Mouse (Mus musculus) heart, embryonic 11.5 days (tissue): ENCODE measurements at regions not wholly inside any gene's neighbourhood (a gene's known extent, or its start where the extent isn't known, plus 50 kb on each side); places are given as distances from the start of the nearest gene placed in this dataset.

Experiments
- ATAC-seq: fragments of 200-750 bp; cut with Nextera tagmentation; replicated peaks from 2 replicates; pipeline ENCODE4 v1.8.0; 2017; ENCODE audit warnings: moderate library complexity; ENCODE audit not compliant: insufficient number of reproducible peaks, low FRiP score, low TSS enrichment
- H3K27ac ChIP-seq: fragments of 300-500 bp; sonication (generic); 2 replicates; pipeline ENCODE4 v1.5.1; 2014; ENCODE audit warnings: mild to moderate bottlenecking, low read depth, low read length
- H3K27me3 ChIP-seq: fragments of 300-500 bp; sonication (generic); 2 replicates; pipeline ENCODE4 v1.6.1; 2014; ENCODE audit warnings: mild to moderate bottlenecking, low read length, mixed read lengths; ENCODE audit not compliant: control insufficient read depth, insufficient read depth
- H3K36me3 ChIP-seq: fragments of 300-500 bp; sonication (generic); 2 replicates; pipeline ENCODE4 v1.6.1; 2014; ENCODE audit warnings: mild to moderate bottlenecking, low read length, moderate library complexity, mixed read lengths; ENCODE audit not compliant: control insufficient read depth, insufficient read depth
- H3K4me1 ChIP-seq: fragments of 300-500 bp; sonication (generic); 2 replicates; pipeline ENCODE4 v1.6.1; 2014; ENCODE audit warnings: low read length; ENCODE audit not compliant: control insufficient read depth, insufficient read depth
- H3K4me2 ChIP-seq: fragments of 300-500 bp; sonication (generic); 2 replicates; pipeline ENCODE4 v1.6.1; 2014; ENCODE audit warnings: mild to moderate bottlenecking, moderate library complexity
- H3K4me3 ChIP-seq: fragments of 300-500 bp; sonication (generic); 2 replicates; pipeline ENCODE4 v1.5.1; 2014; ENCODE audit warnings: low read depth, low read length
- H3K9ac ChIP-seq: fragments of 300-500 bp; sonication (generic); 2 replicates; pipeline ENCODE4 v1.6.1; 2014; ENCODE audit warnings: mild to moderate bottlenecking, low read depth, low read length, moderate library complexity
- H3K9me3 ChIP-seq: fragments of 300-500 bp; sonication (generic); replicated peaks from 2 replicates; pipeline ENCODE4 v1.6.1; 2016; ENCODE audit warnings: low read length; ENCODE audit not compliant: control insufficient read depth
- WGBS: fragments of 180-500 bp; shearing (Covaris S2); extraction: QIAGEN DNeasy Blood & Tissue Kit; methylation state at CpG from one replicate; pipeline ENCODE4 v1.1.7; 2014; ENCODE audit not compliant: insufficient replicate concordance; 5-methylcytosine and 5-hydroxymethylcytosine counted together

DNA sequence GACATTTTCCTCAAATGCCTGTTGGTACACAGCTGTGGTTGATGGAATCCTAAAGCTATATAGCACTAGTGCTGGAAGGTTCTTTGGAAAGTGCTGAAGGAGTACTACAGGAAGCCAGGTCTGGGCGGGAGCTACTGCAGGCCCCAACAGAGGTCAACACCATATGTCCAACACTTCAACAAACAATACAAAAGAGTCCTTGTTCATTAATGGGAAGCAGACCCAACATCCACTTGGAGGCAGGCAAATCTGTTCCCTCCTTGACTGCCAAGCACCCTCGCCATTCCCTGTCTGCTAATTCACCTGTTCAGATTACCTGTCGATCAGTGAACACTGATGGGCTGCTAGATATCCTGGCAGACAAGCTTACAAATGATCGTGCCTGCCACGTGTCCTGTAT, 148.4 kb upstream of the Kbtbd8 start:
- no peak overlapping the region for H3K27ac ChIP-seq
- no peaks in the 10 kb centered on the region for H3K36me3 ChIP-seq
- no peak overlapping the region for H3K4me3 ChIP-seq
- H3K9ac ChIP-seq: no peak overlapping the region
- no peaks in the 10 kb centered on the region for H3K4me1 ChIP-seq
- WGBS: 50% methylated on average over 5 of the region's 5 CpGs
- H3K27me3 ChIP-seq: no peaks in the 10 kb centered on the region
- ATAC-seq: no peak
- no peak overlapping the region for H3K4me2 ChIP-seq
- H3K9me3 ChIP-seq: no peaks in the 10 kb centered on the region

DNA sequence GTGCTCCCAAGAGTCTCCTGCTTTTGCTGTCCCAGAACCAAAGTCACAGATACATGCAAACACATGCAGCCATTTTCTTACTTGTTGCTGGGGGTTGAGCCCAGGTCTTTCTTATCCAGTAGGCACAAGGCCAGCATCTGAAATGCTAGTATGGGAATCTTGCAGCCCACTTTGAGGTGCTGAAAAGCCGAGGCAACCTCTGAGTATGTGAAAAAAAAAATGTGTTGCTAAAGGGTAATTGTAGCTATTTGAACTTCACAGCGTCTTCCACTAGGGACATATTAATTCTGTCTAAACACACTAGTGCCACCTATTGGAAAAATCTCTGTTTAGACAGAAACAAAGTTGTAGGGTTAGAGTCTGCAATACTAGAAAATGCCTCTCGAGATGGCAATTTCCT, 150.1 kb upstream of the Kbtbd8 start:
- no peaks in the 10 kb centered on the region for H3K36me3 ChIP-seq

DNA sequence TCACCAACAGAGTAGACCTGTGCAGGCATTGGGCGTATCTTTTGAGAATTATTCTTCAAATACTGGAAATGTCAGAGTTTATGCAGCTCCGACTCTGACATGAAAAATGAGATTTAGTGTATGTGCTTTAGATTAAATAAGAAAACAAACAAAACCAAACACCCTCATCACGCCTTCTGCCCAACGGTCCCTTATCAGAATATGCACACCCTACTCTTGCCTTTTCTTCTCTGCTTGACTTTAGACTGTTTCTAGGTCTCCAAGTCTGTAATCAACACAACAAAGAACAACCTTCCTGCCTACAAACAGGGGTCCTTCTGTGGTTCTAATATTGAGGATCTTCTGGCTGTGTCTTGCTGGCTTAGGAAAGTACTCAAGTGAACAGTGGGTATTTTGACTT, 153.8 kb upstream of the Kbtbd8 start:
- no peak overlapping the region for H3K4me3 ChIP-seq
- 47% methylated on average over 4 of the region's 4 CpGs for WGBS
- no peak overlapping the region for H3K9ac ChIP-seq
- no peaks in the 10 kb centered on the region for H3K27me3 ChIP-seq
- H3K9me3 ChIP-seq: no peaks in the 10 kb centered on the region
- peak overlapping the region; percentile 11; the same call in 1 of the 2 replicates for H3K4me2 ChIP-seq
- H3K4me1 ChIP-seq: peaks cover 10% of the 10 kb centered on the region; the same call in 1 of the 2 replicates
- no peaks in the 10 kb centered on the region for H3K36me3 ChIP-seq
- H3K27ac ChIP-seq: peak overlapping the region; percentile 36; the same call in 1 of the 2 replicates
- ATAC-seq: no peak

More for the DNA sequence above, 150.1 kb upstream of the Kbtbd8 start:
- 8% methylated on average over 3 of the region's 3 CpGs for WGBS
- Histone ChIP-seq H3K9ac (no peak overlapping the region), H3K4me2 (no peak overlapping the region), H3K9me3 (no peaks in the 10 kb centered on the region), H3K27ac (no peak overlapping the region), H3K4me3 (no peak overlapping the region), H3K27me3 (no peaks in the 10 kb centered on the region), H3K4me1 (peaks cover 7% of the 10 kb centered on the region; the same call in 1 of the 2 replicates)
- no peak for ATAC-seq

DNA sequence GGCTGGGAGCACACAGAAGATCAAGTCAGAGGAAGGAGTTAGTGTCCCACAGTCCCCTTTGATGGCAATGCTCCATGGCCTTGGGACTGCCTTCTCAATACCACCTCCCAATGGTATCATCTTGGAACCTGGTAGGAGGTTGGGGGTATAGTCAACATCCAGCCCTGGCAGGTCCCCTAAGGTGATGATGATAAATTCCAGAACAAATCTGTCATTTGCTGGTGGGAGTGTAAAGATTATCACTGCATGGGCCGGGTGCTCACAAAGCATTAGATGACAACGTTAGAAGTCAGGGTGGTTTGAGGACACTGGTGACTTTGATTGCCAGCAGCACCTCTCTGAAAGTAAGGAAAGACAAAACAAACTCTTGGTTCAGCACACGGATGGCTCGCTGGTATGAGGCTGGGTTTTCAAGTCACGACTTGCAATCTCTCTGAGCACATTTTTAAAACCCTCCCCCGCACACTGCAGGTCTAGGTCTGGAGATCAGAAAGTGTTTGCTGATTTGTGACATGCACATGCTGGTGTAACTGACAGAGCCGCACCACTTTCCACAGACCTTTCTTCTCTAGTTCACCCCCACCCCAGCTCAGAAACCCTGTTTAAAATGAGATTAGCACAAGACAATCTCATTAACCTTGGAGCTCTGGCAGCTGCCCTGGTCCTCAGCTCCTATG, 154.5 kb upstream of the Kbtbd8 start:
- peak; percentile 69; the same call in 1 of the 2 replicates for ATAC-seq
- Histone ChIP-seq H3K4me2 (peak overlapping the region; percentile 11; the same call in 1 of the 2 replicates), H3K27me3 (no peaks in the 10 kb centered on the region), H3K4me1 (peaks cover 10% of the 10 kb centered on the region; the same call in 1 of the 2 replicates), H3K9ac (no peak overlapping the region), H3K9me3 (no peaks in the 10 kb centered on the region), H3K36me3 (no peaks in the 10 kb centered on the region), H3K27ac (peak overlapping the region; percentile 36; the same call in 1 of the 2 replicates), H3K4me3 (no peak overlapping the region)
- 15% methylated on average over 7 of the region's 7 CpGs for WGBS

DNA sequence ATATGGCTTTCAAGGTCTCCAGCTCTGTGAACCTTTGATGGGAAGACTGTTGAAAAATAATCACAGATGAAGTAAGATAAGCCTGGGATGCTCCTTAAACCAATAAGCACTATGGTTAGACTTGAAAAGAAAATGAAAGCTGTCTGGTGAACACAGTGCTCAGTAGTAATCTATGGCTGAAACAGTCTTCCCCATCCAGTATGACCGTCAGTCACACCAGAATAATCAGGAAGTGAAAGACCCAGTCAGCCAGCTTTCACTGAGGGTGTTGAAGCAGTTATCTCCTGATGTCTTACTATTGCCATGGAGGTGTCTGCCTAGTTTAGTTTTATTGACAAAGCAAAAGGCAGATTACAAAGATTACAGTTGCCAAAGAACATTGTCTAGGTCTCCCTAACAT, 155.2 kb upstream of the Kbtbd8 start:
- no peak for ATAC-seq
- no peaks in the 10 kb centered on the region for H3K9me3 ChIP-seq
- no peak overlapping the region for H3K9ac ChIP-seq
- no peak overlapping the region for H3K4me3 ChIP-seq
- 34% methylated on average over 1 of the region's 1 CpGs for WGBS
- H3K4me2 ChIP-seq: no peak overlapping the region
- H3K27ac ChIP-seq: no peak overlapping the region
- peaks cover 10% of the 10 kb centered on the region; the same call in 1 of the 2 replicates for H3K4me1 ChIP-seq
- H3K27me3 ChIP-seq: no peaks in the 10 kb centered on the region
- H3K36me3 ChIP-seq: no peaks in the 10 kb centered on the region

DNA sequence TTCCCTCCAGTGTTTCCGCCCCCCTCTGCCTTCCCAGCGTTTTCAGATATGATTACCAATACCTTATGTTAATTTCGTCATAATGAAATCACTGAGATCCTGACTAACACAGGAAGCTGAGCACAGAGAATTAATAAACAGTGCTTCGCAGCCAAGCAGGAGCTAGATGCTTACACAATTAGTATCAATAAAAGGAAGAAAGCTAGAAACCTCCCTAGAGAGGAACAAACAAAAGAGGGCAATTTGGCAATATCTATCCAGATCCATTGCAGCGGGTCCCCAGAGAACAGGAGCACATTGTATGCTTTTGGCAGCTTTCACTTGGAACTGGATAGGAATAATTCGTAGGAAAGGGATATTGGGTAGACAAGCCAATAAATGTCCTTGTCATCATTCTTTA, 159.1 kb upstream of the Kbtbd8 start:
- Histone ChIP-seq H3K36me3 (no peaks in the 10 kb centered on the region), H3K4me1 (peaks cover 8% of the 10 kb centered on the region; the same call in 1 of the 2 replicates), H3K4me3 (no peak overlapping the region), H3K4me2 (no peak overlapping the region), H3K9ac (no peak overlapping the region), H3K9me3 (peaks cover 5% of the 10 kb centered on the region; the same call in 1 of the 2 replicates), H3K27ac (no peak overlapping the region), H3K27me3 (no peaks in the 10 kb centered on the region)
- WGBS: 86% methylated on average over 6 of the region's 6 CpGs
- ATAC-seq: no peak

DNA sequence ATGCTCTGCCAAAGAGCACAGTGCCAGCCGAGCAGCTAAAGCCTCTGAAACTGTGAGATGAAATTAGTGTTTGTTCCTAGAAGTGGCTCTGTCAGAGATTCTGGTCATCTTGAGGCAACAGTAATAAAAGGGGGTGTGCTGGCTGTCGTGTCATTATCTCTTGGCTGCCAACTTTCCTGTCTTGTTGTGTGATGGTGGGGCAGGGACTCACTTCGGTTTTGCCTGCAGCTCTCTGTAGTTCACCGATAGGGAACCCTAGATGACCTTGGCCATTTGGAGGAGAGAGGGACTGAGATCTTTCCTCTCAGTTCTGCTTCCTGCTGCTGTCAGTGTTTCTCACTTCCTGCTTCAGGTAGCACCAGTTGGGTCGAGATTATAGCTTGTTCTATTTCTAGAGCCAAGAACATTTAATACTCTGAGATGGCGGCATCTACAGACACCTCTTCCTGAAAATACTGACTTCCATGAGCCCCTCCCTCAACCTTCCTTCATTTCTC, 159.8 kb upstream of the Kbtbd8 start:
- WGBS: 62% methylated on average over 6 of the region's 6 CpGs

DNA sequence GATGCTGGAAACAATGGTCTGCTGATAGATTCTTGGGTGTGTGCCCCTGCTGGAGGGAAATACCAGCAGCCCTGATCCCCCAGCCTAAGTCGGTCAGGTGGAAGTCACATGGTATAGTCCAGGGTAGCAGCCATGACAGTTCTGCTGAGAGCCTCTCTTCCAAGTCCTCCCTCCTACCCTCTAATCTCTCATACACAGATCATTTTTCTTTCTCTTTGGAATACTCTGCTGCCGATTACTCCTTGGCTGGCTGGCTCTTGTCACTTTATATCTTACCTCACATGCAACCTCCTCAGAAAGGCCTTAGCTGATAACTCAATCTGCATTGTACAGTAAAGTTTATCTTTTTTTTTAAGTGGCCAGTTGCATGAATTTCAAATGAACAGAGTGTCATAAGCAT, 162.5 kb upstream of the Kbtbd8 start:
- WGBS: 59% methylated on average over 2 of the region's 2 CpGs
- peak; percentile 63; the same call in 1 of the 2 replicates for ATAC-seq
- no peak overlapping the region for H3K9ac ChIP-seq
- H3K4me1 ChIP-seq: no peaks in the 10 kb centered on the region
- no peak overlapping the region for H3K4me2 ChIP-seq
- H3K27me3 ChIP-seq: no peaks in the 10 kb centered on the region
- peaks cover 5% of the 10 kb centered on the region; the same call in 1 of the 2 replicates for H3K9me3 ChIP-seq
- H3K36me3 ChIP-seq: no peaks in the 10 kb centered on the region
- H3K4me3 ChIP-seq: no peak overlapping the region
- no peak overlapping the region for H3K27ac ChIP-seq

More for the DNA sequence above, 159.8 kb upstream of the Kbtbd8 start:
- Histone ChIP-seq H3K4me2 (no peak overlapping the region), H3K9me3 (peaks cover 5% of the 10 kb centered on the region; the same call in 1 of the 2 replicates), H3K36me3 (no peaks in the 10 kb centered on the region), H3K27me3 (no peaks in the 10 kb centered on the region), H3K9ac (no peak overlapping the region), H3K4me1 (0 out of 2 replicates have a peak, but pooled peaks cover 4% of the 10 kb centered on the region), H3K27ac (no peak overlapping the region), H3K4me3 (no peak overlapping the region)
- no peak for ATAC-seq
